38 mouse cellular contexts compared by ENCODE assay signal in genomic region chr7:19856283-19856682, GRCm38 (mm10). TPM values are rescaled to one million over a fixed set of nuclear protein-coding genes. Genes with fewer than 3 reads are reported as not detected.
"Had no signal": no experiment of that assay in that cellular context is flagged by ENCODE, and none has a peak within 500 bp of the region (broad histone marks: within the 10 kb centered on the region; RNA-seq: fewer than 3 reads in every experiment).

No protein-coding gene starts in this region.

- H3K27ac ChIP-seq: gastrocnemius, adult 2 months; heart, embryonic 10.5 days; hindbrain, embryonic 10.5 days; hindbrain, embryonic 12.5 days; hindbrain, embryonic 14.5 days; intestine, embryonic 15.5 days; layer of hippocampus, adult 2 months; left cerebral cortex, adult 2 months; limb, embryonic 10.5 days; limb, embryonic 12.5 days had no signal

- ATAC-seq: hindbrain, embryonic 16.5 days; intestine, embryonic 15.5 days; intestine, postnatal 0 days had no signal

- H3K9me3 ChIP-seq: heart, embryonic 12.5 days; hindbrain, embryonic 12.5 days; intestine, embryonic 15.5 days; limb, embryonic 10.5 days; limb, embryonic 12.5 days had no signal

- H3K4me2 ChIP-seq: heart, embryonic 12.5 days; hindbrain, embryonic 12.5 days; hindbrain, embryonic 14.5 days; intestine, embryonic 15.5 days; limb, embryonic 12.5 days; liver, embryonic 11.5 days had no signal

- H3K4me3 ChIP-seq: gastrocnemius, adult 2 months; heart, embryonic 10.5 days; heart, embryonic 12.5 days; hindbrain, embryonic 10.5 days; hindbrain, embryonic 12.5 days; intestine, embryonic 15.5 days; layer of hippocampus, adult 2 months; left cerebral cortex, adult 2 months; limb, embryonic 10.5 days; limb, embryonic 12.5 days had no signal

- H3K9ac ChIP-seq: heart, embryonic 12.5 days; hindbrain, embryonic 12.5 days; hindbrain, embryonic 14.5 days; intestine, embryonic 15.5 days; limb, embryonic 12.5 days had no signal

- DNase-seq: gastrocnemius, adult 2 months; gastrocnemius, postnatal 10 days; gastrocnemius, postnatal 25 days; heart, adult 18-20 months; heart, postnatal 10 days; heart, postnatal 4 days; kidney, adult 18-20 months; kidney, adult 8-10 months; kidney, postnatal 10 days; kidney, postnatal 25 days; kidney, postnatal 4 days; liver had no signal

- H3K36me3 ChIP-seq: heart, embryonic 10.5 days; heart, embryonic 12.5 days; hindbrain, embryonic 10.5 days; hindbrain, embryonic 12.5 days; intestine, embryonic 15.5 days; limb, embryonic 10.5 days; limb, embryonic 12.5 days had no signal

RNA-seq across cellular contexts. Expression of gene Gm19345, which starts 4.5 kb away (rescaled TPM):
- total RNA-seq: gastrocnemius, adult 2 months; gastrocnemius, postnatal 10 days; gastrocnemius, postnatal 25 days; gastrocnemius, postnatal 4 days; heart, adult 18-20 months; heart, adult 8-10 months; heart, postnatal 10 days; heart, postnatal 25 days; heart, postnatal 4 days had no signal
- polyA plus RNA-seq: heart, embryonic 10.5 days; heart, embryonic 12.5 days; heart, embryonic 14.5 days; heart, embryonic 16.5 days; inflammation-experienced regulatory T-cells, adult 6 months; kidney, embryonic 14.5 days; kidney, embryonic 16.5 days; limb, embryonic 10.5 days; liver, embryonic 11.5 days had no signal

RNA-seq across cellular contexts. Expression of gene Ceacam16, which starts 4.8 kb away (rescaled TPM):
- total RNA-seq: gastrocnemius, adult 2 months; gastrocnemius, postnatal 10 days; gastrocnemius, postnatal 25 days; gastrocnemius, postnatal 4 days; heart, adult 18-20 months; heart, postnatal 10 days; layer of hippocampus, adult 2 months; layer of hippocampus, postnatal 10 days; layer of hippocampus, postnatal 25 days; left cerebral cortex, adult 2 months; left cerebral cortex, postnatal 14 days; left cerebral cortex, postnatal 36 days had no signal
- polyA plus RNA-seq: frontal cortex, adult 2 months; heart, embryonic 10.5 days; heart, embryonic 12.5 days; heart, embryonic 14.5 days; heart, embryonic 16.5 days; hindbrain, embryonic 10.5 days; hindbrain, embryonic 12.5 days; intestine, embryonic 15.5 days; intestine, postnatal 0 days; kidney, embryonic 14.5 days; limb, embryonic 10.5 days; limb, embryonic 12.5 days; liver, embryonic 11.5 days had no signal

RNA-seq across cellular contexts. Expression of gene Ceacam19, which starts 31.5 kb away (rescaled TPM):
- total RNA-seq: gastrocnemius, adult 2 months; gastrocnemius, postnatal 10 days; gastrocnemius, postnatal 25 days; gastrocnemius, postnatal 4 days; heart, adult 18-20 months; heart, adult 8-10 months; heart, postnatal 10 days; heart, postnatal 25 days; heart, postnatal 4 days; layer of hippocampus, adult 2 months; layer of hippocampus, postnatal 10 days; layer of hippocampus, postnatal 25 days; left cerebral cortex, adult 2 months; left cerebral cortex, postnatal 14 days; left cerebral cortex, postnatal 36 days had no signal
- polyA plus RNA-seq: frontal cortex, adult 2 months; heart, embryonic 10.5 days; heart, embryonic 12.5 days; heart, embryonic 14.5 days; hindbrain, embryonic 10.5 days; hindbrain, embryonic 12.5 days; hindbrain, embryonic 14.5 days; hindbrain, embryonic 16.5 days; inflammation-experienced regulatory T-cells, adult 6 months; intestine, embryonic 15.5 days; intestine, postnatal 0 days; kidney, embryonic 14.5 days; kidney, embryonic 16.5 days; limb, embryonic 10.5 days; limb, embryonic 12.5 days; liver, embryonic 11.5 days had no signal

RNA-seq across cellular contexts. Expression of gene Cblc, which starts 59.7 kb away (rescaled TPM):
- total RNA-seq: gastrocnemius, adult 2 months; gastrocnemius, postnatal 25 days; heart, postnatal 4 days; layer of hippocampus, adult 2 months; layer of hippocampus, postnatal 10 days; layer of hippocampus, postnatal 25 days; left cerebral cortex, adult 2 months; left cerebral cortex, postnatal 14 days; left cerebral cortex, postnatal 36 days had no signal
- polyA plus RNA-seq: frontal cortex, adult 2 months; heart, embryonic 14.5 days; hindbrain, embryonic 14.5 days had no signal
